Mouse (Mus musculus): ENCODE results near the gene 4930404H24Rik. TPM values are rescaled to one million over a fixed set of nuclear protein-coding genes. Genes with fewer than 3 reads are reported as not detected.
A peak's percentile ranks its signal among the peaks of the same experiment; 100 is the strongest.

The 4930404H24Rik gene
- polyA plus RNA-seq, 1 experiment from 2014 or later = not detected

DNA sequence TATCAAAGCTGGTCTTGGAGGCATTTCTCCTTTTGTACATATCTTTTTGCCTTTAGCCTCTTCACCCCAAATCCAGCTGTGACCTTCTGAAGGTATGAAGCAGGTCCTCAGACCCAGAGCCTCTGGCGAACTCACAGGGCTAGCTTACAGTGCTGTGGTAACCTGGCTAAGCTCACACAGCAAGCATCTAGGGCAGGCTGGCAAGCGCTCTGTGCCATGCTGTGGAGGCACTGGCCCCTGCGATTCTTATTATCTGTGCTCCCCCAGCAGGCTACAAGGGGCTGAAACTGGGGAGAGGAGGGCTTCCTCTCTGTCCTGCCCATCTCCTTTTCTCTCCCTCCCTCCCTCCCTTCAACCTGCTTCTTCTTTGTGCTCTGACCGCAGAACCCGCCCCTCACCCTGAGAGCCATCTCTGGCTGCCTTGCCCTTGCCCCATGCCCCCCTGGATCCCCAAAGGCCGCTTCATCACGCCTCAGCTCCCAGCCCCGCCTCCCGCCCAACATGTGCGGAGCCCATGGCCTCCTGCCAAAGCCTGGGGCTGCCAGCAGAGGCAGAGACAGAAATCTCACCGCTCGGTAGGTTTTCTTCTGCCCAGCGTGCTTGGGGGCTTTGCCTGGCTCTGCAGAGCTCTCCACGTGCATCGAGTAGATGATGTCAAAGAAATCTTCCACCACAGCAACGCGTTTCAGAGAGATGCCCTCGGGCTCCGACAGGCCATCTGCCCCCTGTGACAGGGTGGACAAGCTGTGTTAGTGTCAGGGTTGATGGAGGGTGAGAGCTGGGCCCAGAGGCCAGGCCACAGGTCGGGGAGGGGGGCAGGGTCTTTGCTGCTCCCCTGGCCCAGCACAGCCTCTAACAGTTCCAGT is 9.2 kb upstream of the 4930404H24Rik start:
- H3K9me3 ChIP-seq (ENCODE audit: control insufficient read depth, low read length) = no peaks in the 10 kb centered on the region
- DNase-seq (ENCODE audit: low spot score) (peak; percentile 53), ATAC-seq (ENCODE audit: insufficient number of reproducible peaks, low FRiP score, low TSS enrichment, low read depth) (no peak; the same call in 1 of the 2 replicates)
- WGBS = 15% methylated on average over 20 of the region's 20 CpGs
- peak overlapping the region; percentile 43; the same call in 1 of the 2 replicates for H3K9ac ChIP-seq (ENCODE audit: low read length)
- H3K27me3 ChIP-seq (ENCODE audit: control insufficient read depth, insufficient read depth, low read length) = no peaks in the 10 kb centered on the region
- H3K4me2 ChIP-seq (ENCODE audit: low read depth, severe bottlenecking) = peak overlapping the region; percentile 10; the same call in 1 of the 2 replicates
- H3K4me1 ChIP-seq (ENCODE audit: control insufficient read depth, insufficient read depth, low read length) = peaks cover 8% of the 10 kb centered on the region
- H3K4me3 ChIP-seq (ENCODE audit: low read depth, low read length) = no peak overlapping the region
- H3K36me3 ChIP-seq (ENCODE audit: control insufficient read depth, insufficient read depth, low read length) = no peaks in the 10 kb centered on the region
- no peak overlapping the region for H3K27ac ChIP-seq (replicated peaks; ENCODE audit: low read depth, low read length)

DNA sequence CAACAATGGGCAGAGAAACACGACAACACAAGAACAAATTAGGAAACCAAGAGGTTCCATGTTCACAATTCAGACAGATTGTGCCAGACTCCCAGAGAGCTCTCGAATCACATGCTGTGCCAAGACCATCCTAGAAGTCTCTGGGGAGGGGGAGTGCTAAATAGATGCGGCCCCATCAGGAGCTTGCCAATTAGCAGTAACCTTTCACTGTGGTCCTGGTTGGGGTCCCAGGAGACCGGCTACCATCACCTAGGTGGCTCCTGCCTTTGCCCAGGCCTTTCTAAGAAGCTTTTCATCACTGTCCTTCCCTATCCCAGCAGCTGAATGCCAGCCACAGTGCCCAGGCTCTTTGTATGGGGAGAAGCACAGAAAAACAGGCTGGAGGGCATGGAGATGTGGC is 8.5 kb upstream of the 4930404H24Rik start:
- no peak overlapping the region for H3K4me2 ChIP-seq (ENCODE audit: low read depth, severe bottlenecking)
- DNase-seq (ENCODE audit: low spot score) = no peak
- no peaks in the 10 kb centered on the region for H3K9me3 ChIP-seq (ENCODE audit: control insufficient read depth, low read length)
- no peaks in the 10 kb centered on the region for H3K36me3 ChIP-seq (ENCODE audit: control insufficient read depth, insufficient read depth, low read length)
- H3K4me1 ChIP-seq (ENCODE audit: control insufficient read depth, insufficient read depth, low read length) = peaks cover 8% of the 10 kb centered on the region
- H3K4me3 ChIP-seq (ENCODE audit: low read depth, low read length) = no peak overlapping the region
- H3K9ac ChIP-seq (ENCODE audit: low read length) = no peak overlapping the region
- no peaks in the 10 kb centered on the region for H3K27me3 ChIP-seq (ENCODE audit: control insufficient read depth, insufficient read depth, low read length)
- WGBS = 45% methylated on average over 4 of the region's 4 CpGs
- H3K27ac ChIP-seq (replicated peaks; ENCODE audit: low read depth, low read length) = no peak overlapping the region
- no peak for ATAC-seq (ENCODE audit: insufficient number of reproducible peaks, low FRiP score, low TSS enrichment, low read depth)

DNA sequence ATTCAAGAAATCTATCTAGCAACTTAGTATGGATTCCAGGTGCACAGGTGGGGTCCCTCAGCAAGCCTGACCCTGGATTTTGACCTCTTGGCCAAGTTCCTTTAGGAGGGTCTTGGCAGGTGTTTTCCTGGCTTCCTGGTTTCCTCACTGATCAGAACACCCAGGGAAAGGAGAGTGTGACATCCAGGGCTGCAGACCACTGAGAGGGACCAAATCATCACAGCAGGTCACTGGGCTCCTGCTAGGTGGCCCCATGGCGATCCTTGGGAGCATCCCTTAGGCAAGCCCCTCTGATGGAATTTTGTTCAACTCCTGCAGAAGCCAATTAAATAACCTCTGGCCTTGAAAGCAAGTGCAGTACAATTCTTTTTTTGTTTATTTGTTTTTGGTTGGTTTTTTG is 2.5 kb upstream of the 4930404H24Rik start:
- H3K36me3 ChIP-seq (ENCODE audit: control insufficient read depth, insufficient read depth, low read length) = no peaks in the 10 kb centered on the region
- no peaks in the 10 kb centered on the region for H3K9me3 ChIP-seq (ENCODE audit: control insufficient read depth, low read length)
- H3K27ac ChIP-seq (replicated peaks; ENCODE audit: low read depth, low read length) = no peak overlapping the region
- no peak overlapping the region for H3K9ac ChIP-seq (ENCODE audit: low read length)
- DNase-seq (ENCODE audit: low spot score) (no peak), ATAC-seq (ENCODE audit: insufficient number of reproducible peaks, low FRiP score, low TSS enrichment, low read depth) (no peak)
- H3K4me1 ChIP-seq (ENCODE audit: control insufficient read depth, insufficient read depth, low read length) = peaks cover 19% of the 10 kb centered on the region
- H3K4me2 ChIP-seq (ENCODE audit: low read depth, severe bottlenecking) = no peak overlapping the region
- 72% methylated on average over 1 of the region's 1 CpGs for WGBS
- H3K4me3 ChIP-seq (ENCODE audit: low read depth, low read length) = no peak overlapping the region
- H3K27me3 ChIP-seq (ENCODE audit: control insufficient read depth, insufficient read depth, low read length) = peaks cover 12% of the 10 kb centered on the region

DNA sequence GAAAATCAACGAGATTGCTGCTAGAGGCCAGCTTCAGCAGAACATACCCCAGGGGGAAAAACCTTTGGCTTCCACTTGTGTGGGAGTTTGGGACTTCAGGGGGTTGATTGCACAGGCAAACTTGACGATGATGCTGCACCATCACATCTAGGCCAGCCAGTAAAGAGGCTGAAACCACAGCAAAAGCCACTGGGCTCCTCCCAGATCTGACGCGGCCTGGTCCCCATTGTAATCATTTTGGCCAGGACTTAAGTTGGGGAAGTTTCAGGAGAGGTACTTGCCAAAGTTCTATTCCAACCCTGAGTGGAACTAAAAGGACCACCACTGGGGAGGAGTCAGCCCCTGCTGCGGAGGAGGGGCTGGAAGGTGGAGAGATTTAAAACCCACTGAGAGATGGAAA is 1.6 kb upstream of the 4930404H24Rik start:
- Histone ChIP-seq H3K4me1 (ENCODE audit: control insufficient read depth, insufficient read depth, low read length) (peaks cover 19% of the 10 kb centered on the region), H3K4me2 (ENCODE audit: low read depth, severe bottlenecking) (no peak overlapping the region), H3K36me3 (ENCODE audit: control insufficient read depth, insufficient read depth, low read length) (no peaks in the 10 kb centered on the region), H3K9ac (ENCODE audit: low read length) (no peak overlapping the region), H3K27ac (replicated peaks; ENCODE audit: low read depth, low read length) (no peak overlapping the region), H3K4me3 (ENCODE audit: low read depth, low read length) (no peak overlapping the region), H3K27me3 (ENCODE audit: control insufficient read depth, insufficient read depth, low read length) (peaks cover 12% of the 10 kb centered on the region), H3K9me3 (ENCODE audit: control insufficient read depth, low read length) (no peaks in the 10 kb centered on the region)
- no peak for DNase-seq (ENCODE audit: low spot score)
- 32% methylated on average over 5 of the region's 5 CpGs for WGBS
- no peak for ATAC-seq (ENCODE audit: insufficient number of reproducible peaks, low FRiP score, low TSS enrichment, low read depth)

DNA sequence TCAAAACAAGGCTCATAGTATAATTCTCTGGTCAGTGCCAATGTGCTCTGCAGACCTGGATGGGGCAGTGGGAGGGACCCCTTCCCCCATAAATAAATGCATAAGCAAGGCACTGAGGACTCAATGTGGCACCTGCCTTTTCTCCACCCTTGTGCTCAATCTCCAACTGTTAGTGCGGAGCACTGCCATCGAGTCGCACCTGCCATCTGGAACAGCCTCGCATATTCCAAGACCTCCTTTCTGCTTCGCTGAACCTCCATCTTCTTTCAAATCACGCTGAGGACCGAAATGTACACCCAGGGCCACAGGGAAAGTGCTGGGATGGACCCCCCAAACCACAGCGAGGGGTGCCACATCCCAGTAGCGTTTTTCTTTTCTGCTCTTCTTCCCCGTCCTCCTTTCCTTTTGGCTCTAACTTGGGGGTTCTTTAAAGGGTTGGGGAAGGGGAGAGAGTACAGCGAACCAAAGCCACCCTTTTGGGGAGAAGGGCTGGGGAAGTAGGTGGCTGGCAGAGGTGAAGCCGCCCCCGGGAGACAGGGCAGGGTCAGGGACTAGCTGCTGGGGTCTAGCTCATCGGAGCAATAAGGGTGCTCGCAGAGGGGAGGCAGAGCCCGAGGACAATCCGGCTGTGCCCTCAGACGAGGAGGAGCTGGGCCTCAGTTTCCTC is 945 bp upstream of the 4930404H24Rik start:
- Histone ChIP-seq H3K4me3 (ENCODE audit: low read depth, low read length) (peak overlapping the region; percentile 48), H3K9ac (ENCODE audit: low read length) (0 out of 2 replicates have a peak overlapping the region, but pooled peaks have one; percentile 24), H3K4me2 (ENCODE audit: low read depth, severe bottlenecking) (peak overlapping the region; percentile 94), H3K36me3 (ENCODE audit: control insufficient read depth, insufficient read depth, low read length) (no peaks in the 10 kb centered on the region), H3K27me3 (ENCODE audit: control insufficient read depth, insufficient read depth, low read length) (peaks cover 12% of the 10 kb centered on the region), H3K27ac (replicated peaks; ENCODE audit: low read depth, low read length) (no peak overlapping the region), H3K4me1 (ENCODE audit: control insufficient read depth, insufficient read depth, low read length) (peaks cover 19% of the 10 kb centered on the region), H3K9me3 (ENCODE audit: control insufficient read depth, low read length) (no peaks in the 10 kb centered on the region)
- ATAC-seq (ENCODE audit: insufficient number of reproducible peaks, low FRiP score, low TSS enrichment, low read depth) (no peak), DNase-seq (ENCODE audit: low spot score) (no peak)
- WGBS = 10% methylated on average over 18 of the region's 18 CpGs

DNA sequence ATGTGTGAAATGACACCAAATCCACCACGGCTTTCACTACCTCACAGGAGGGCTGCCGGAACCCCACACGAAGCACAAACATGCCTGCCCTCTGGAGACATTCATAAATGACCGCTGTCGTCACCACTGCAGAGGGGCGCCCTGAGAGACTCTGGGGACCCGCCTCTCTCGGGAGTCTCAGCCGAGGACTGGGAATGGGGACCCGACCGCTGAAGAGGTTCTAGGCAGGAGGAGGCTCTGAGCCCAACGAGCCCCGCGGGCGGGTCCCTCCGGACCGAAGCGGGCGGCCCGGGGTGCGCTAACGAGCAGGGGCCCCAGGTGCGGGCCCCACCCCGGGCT is 442 bp upstream of the 4930404H24Rik start:
- ATAC-seq (ENCODE audit: insufficient number of reproducible peaks, low FRiP score, low TSS enrichment, low read depth) = peak; percentile 23; the same call in 1 of the 2 replicates
- DNase-seq (ENCODE audit: low spot score) = no peak
- no peak overlapping the region for H3K27ac ChIP-seq (replicated peaks; ENCODE audit: low read depth, low read length)
- peaks cover 19% of the 10 kb centered on the region for H3K4me1 ChIP-seq (ENCODE audit: control insufficient read depth, insufficient read depth, low read length)
- WGBS = under 1% methylated on average over 24 of the region's 24 CpGs
- H3K9ac ChIP-seq (ENCODE audit: low read length) = peak overlapping the region; percentile 38
- peaks cover 12% of the 10 kb centered on the region for H3K27me3 ChIP-seq (ENCODE audit: control insufficient read depth, insufficient read depth, low read length)
- H3K36me3 ChIP-seq (ENCODE audit: control insufficient read depth, insufficient read depth, low read length) = no peaks in the 10 kb centered on the region
- H3K4me2 ChIP-seq (ENCODE audit: low read depth, severe bottlenecking) = peak overlapping the region; percentile 94
- no peaks in the 10 kb centered on the region for H3K9me3 ChIP-seq (ENCODE audit: control insufficient read depth, low read length)
- H3K4me3 ChIP-seq (ENCODE audit: low read depth, low read length) = peak overlapping the region; percentile 48

DNA sequence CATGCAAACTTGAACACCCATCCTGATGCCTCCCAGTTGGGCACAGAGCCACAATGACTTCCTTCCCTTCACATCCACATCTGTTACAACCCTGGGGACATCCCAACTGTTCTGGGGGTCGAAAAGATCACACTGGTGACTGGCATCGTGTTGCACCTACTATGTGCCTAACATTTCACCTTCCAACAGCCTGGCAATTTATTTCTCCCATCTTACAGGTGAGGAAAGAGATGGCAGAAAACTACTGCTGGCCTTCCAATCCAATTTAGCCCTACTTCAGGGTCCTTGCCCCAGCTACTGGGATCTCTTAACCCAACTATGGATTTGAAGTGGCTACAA is 772 bp downstream of the 4930404H24Rik start:
- peak overlapping the region; percentile 48; the same call in 1 of the 2 replicates for H3K4me3 ChIP-seq (ENCODE audit: low read depth, low read length)
- H3K27ac ChIP-seq (replicated peaks; ENCODE audit: low read depth, low read length) = no peak overlapping the region
- H3K4me2 ChIP-seq (ENCODE audit: low read depth, severe bottlenecking) = peak overlapping the region; percentile 94
- WGBS = 22% methylated on average over 2 of the region's 2 CpGs
- H3K4me1 ChIP-seq (ENCODE audit: control insufficient read depth, insufficient read depth, low read length) = peaks cover 19% of the 10 kb centered on the region
- H3K27me3 ChIP-seq (ENCODE audit: control insufficient read depth, insufficient read depth, low read length) = peaks cover 12% of the 10 kb centered on the region
- no peaks in the 10 kb centered on the region for H3K9me3 ChIP-seq (ENCODE audit: control insufficient read depth, low read length)
- no peaks in the 10 kb centered on the region for H3K36me3 ChIP-seq (ENCODE audit: control insufficient read depth, insufficient read depth, low read length)
- ATAC-seq (ENCODE audit: insufficient number of reproducible peaks, low FRiP score, low TSS enrichment, low read depth) (no peak), DNase-seq (ENCODE audit: low spot score) (no peak)
- no peak overlapping the region for H3K9ac ChIP-seq (ENCODE audit: low read length)

DNA sequence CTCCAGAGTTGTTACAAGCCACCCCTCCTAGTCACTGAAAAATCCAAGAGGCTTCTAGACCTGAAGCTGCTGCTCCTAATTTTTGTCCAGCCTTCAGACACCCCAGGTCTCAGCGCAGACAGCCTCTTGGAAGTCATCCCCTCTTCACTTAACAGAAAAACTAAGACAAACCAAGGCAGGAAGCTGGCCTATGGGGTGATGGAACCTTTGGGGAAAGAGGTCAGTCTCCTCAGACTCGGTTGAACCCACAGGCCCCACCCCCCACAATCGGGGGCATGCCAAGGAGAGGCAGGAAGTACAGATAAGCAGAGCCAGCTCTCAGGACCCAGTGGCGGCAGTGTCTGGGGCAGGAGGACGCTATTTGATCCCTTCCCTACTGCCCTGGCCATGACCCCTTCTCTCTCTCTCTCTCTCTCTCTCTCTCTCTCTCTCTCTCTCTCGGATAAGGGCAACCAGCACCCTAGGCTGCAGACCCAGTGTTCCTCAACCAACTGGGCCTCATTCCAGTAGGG is 1.2 kb downstream of the 4930404H24Rik start:
- DNase-seq (ENCODE audit: low spot score) (no peak), ATAC-seq (ENCODE audit: insufficient number of reproducible peaks, low FRiP score, low TSS enrichment, low read depth) (no peak)
- peaks cover 19% of the 10 kb centered on the region for H3K4me1 ChIP-seq (ENCODE audit: control insufficient read depth, insufficient read depth, low read length)
- H3K36me3 ChIP-seq (ENCODE audit: control insufficient read depth, insufficient read depth, low read length) = no peaks in the 10 kb centered on the region
- no peaks in the 10 kb centered on the region for H3K9me3 ChIP-seq (ENCODE audit: control insufficient read depth, low read length)
- H3K27me3 ChIP-seq (ENCODE audit: control insufficient read depth, insufficient read depth, low read length) = peaks cover 12% of the 10 kb centered on the region
- no peak overlapping the region for H3K4me3 ChIP-seq (ENCODE audit: low read depth, low read length)
- no peak overlapping the region for H3K4me2 ChIP-seq (ENCODE audit: low read depth, severe bottlenecking)
- no peak overlapping the region for H3K27ac ChIP-seq (replicated peaks; ENCODE audit: low read depth, low read length)
- no peak overlapping the region for H3K9ac ChIP-seq (ENCODE audit: low read length)
- WGBS = 9% methylated on average over 6 of the region's 6 CpGs
